Mouse (Mus musculus) ES-Bruce4 (cell line): ENCODE data around the gene Flnc. TPM values are rescaled to one million over a fixed set of nuclear protein-coding genes. Genes with fewer than 3 reads are reported as not detected.
"Not testable (repeated sequence)": the region's sequence is repeated elsewhere in the genome, so short reads cannot be mapped to it uniquely, and the experiment has no call there.

Experiments used
- H3K27ac ChIP-seq: 2 replicates; pipeline ENCODE4 v1.5.1; 2012; ENCODE audit warnings: low read length, inconsistent platforms; ENCODE audit not compliant: insufficient read depth
- H3K27me3 ChIP-seq: 2 replicates; pipeline ENCODE4 v1.6.1; 2012; ENCODE audit warnings: mild to moderate bottlenecking, low read length, inconsistent platforms; ENCODE audit not compliant: control insufficient read depth, poor library complexity, insufficient read depth, severe bottlenecking
- H3K36me3 ChIP-seq: 2 replicates; pipeline ENCODE4 v1.6.1; 2012; ENCODE audit warnings: inconsistent platforms, mild to moderate bottlenecking, low read length, moderate library complexity; ENCODE audit not compliant: control insufficient read depth, poor library complexity, insufficient read depth, severe bottlenecking
- H3K4me1 ChIP-seq: one replicate; pipeline ENCODE4 v1.8.1; 2011; ENCODE audit warnings: low read length; ENCODE audit not compliant: control insufficient read depth, insufficient read depth
- H3K4me3 ChIP-seq: 2 replicates; pipeline ENCODE4 v1.5.1; 2011; ENCODE audit warnings: low read depth, mild to moderate bottlenecking, low read length
- H3K9ac ChIP-seq: 2 replicates; pipeline ENCODE4 v1.6.1; 2012; ENCODE audit warnings: low read depth, mild to moderate bottlenecking, inconsistent platforms; ENCODE audit not compliant: poor library complexity, severe bottlenecking
- H3K9me3 ChIP-seq: replicated peaks from 2 replicates; pipeline ENCODE4 v1.6.1; 2012; ENCODE audit warnings: mild to moderate bottlenecking, low read length, inconsistent platforms; ENCODE audit not compliant: control insufficient read depth, poor library complexity, insufficient read depth, severe bottlenecking
- CTCF ChIP-seq: IDR thresholded peaks from one replicate; pipeline ENCODE4 v1.8.1; 2011; ENCODE audit warnings: low read depth, low read length
- EP300 ChIP-seq: IDR thresholded peaks from 2 replicates; pipeline ENCODE4 v1.6.1; 2011; ENCODE audit warnings: low read depth, low read length; ENCODE audit not compliant: insufficient read depth
- POLR2A ChIP-seq: IDR thresholded peaks from one replicate; pipeline ENCODE4 v1.8.1; 2011; ENCODE audit warnings: low read length; ENCODE audit not compliant: insufficient read depth
- polyA plus RNA-seq: library from polyadenylated mRNA; stranded (reverse); fragments of >200 nt; gene quantifications from 2 replicates; pipeline ENCODE4 v1.2.4, GENCODE M21; 2011; ENCODE audit warnings: low read depth; ENCODE audit not compliant: missing spikeins, insufficient read depth, insufficient read length

The Flnc gene
- 37.2 and 39.8 TPM in 2 replicates for polyA plus RNA-seq

- peaks cover 8% of the 10 kb centered on the region for H3K4me1 ChIP-seq
- peaks cover 2% of the 10 kb centered on the region; the same call in 1 of the 2 replicates for H3K27me3 ChIP-seq
- TF ChIP-seq POLR2A (no peak), CTCF (no peak), EP300 (no peak)
- no peaks in the 10 kb centered on the region for H3K36me3 ChIP-seq
- peak within 1 kb of the TSS; percentile 66 for H3K4me3 ChIP-seq
- H3K9ac ChIP-seq, result peak within 1 kb of the TSS; percentile 60
- no peaks in the 10 kb centered on the region for H3K9me3 ChIP-seq
- no peak within 1 kb of the TSS for H3K27ac ChIP-seq
Observed at GRCm38 (mm10) chr6:29433038-29433803, at the start of gene Flnc. TSS of gene Flnc (plus strand) at chr6:29433256.

- no peak within 1 kb of the TSS for H3K27ac ChIP-seq
Observed at GRCm38 (mm10) chr6:29388052-29388518, 45.0 kb upstream of the Flnc start, which contains the start of gene Opn1sw. TSS of gene Opn1sw (minus strand) at chr6:29388468.

GRCm38 (mm10) chr6:29388606-29389080 is 44.4 kb upstream of the Flnc start:
- Histone ChIP-seq H3K9ac (no peak overlapping the region), H3K27me3 (no peaks in the 10 kb centered on the region), H3K27ac (no peak overlapping the region), H3K9me3 (no peaks in the 10 kb centered on the region), H3K4me3 (peak overlapping the region; percentile 59), H3K36me3 (no peaks in the 10 kb centered on the region), H3K4me1 (no peaks in the 10 kb centered on the region)
- no peak for TF ChIP-seq POLR2A
- no peak for TF ChIP-seq CTCF
- no peak for TF ChIP-seq EP300

More at GRCm38 (mm10) chr6:29388052-29388518, 45.0 kb upstream of the Flnc start, which contains the start of gene Opn1sw:
- Histone ChIP-seq H3K9me3 (no peaks in the 10 kb centered on the region), H3K36me3 (no peaks in the 10 kb centered on the region), H3K27me3 (no peaks in the 10 kb centered on the region), H3K4me1 (no peaks in the 10 kb centered on the region), H3K4me3 (peak within 1 kb of the TSS; percentile 59), H3K9ac (no peak within 1 kb of the TSS)
- TF ChIP-seq EP300 (no peak), POLR2A (peak; percentile 84)

DNA sequence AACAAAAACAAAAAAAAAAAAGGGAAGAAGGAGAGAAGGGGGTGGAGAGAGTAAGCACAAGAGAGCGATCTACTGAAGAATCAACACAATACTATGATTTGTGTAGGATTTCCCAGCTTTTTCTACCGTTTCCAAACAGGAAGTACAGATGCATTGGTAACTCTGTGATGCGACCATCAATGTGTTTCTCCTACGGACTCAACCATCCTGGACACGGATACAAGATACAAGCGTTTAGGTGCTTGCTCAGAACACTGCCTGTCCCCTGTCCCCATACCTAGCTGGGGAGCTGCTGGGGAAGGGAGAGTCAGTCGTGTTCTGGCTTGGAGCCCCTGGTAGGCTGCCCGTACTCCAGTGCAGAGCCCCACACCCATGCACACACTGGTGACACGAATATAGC is 43.6 kb upstream of the Flnc start:
- TF ChIP-seq CTCF, result no peak
- no peak for TF ChIP-seq POLR2A
- TF ChIP-seq EP300, result no peak
- Histone ChIP-seq H3K27ac (no peak overlapping the region), H3K4me3 (no peak overlapping the region), H3K27me3 (no peaks in the 10 kb centered on the region), H3K4me1 (no peaks in the 10 kb centered on the region), H3K9ac (no peak overlapping the region), H3K36me3 (no peaks in the 10 kb centered on the region), H3K9me3 (no peaks in the 10 kb centered on the region)

- H3K36me3 ChIP-seq, H3K27me3 ChIP-seq, H3K9ac ChIP-seq, H3K9me3 ChIP-seq, H3K4me1 ChIP-seq, H3K27ac ChIP-seq, H3K4me3 ChIP-seq: not testable (repeated sequence)
Observed at GRCm38 (mm10) chr6:29390500-29390899, 42.6 kb upstream of the Flnc start.

- H3K4me1 ChIP-seq, H3K27me3 ChIP-seq: not testable (repeated sequence)
Observed at GRCm38 (mm10) chr6:29391241-29391640, 41.8 kb upstream of the Flnc start.

More at GRCm38 (mm10) chr6:29391241-29391640, 41.8 kb upstream of the Flnc start:
- not testable (repeated sequence) for H3K36me3 ChIP-seq, H3K27ac ChIP-seq, H3K4me3 ChIP-seq, H3K9me3 ChIP-seq, H3K9ac ChIP-seq
